Mouse (Mus musculus) limb, embryonic 12.5 days (tissue): Measurements from ENCODE around the gene Mydgf. TPM values are rescaled to one million over a fixed set of nuclear protein-coding genes. Genes with fewer than 3 reads are reported as not detected.

Experiments used
- ATAC-seq: fragments of 200-750 bp; cut with Nextera tagmentation; 2 replicates; pipeline ENCODE4 v1.8.0; 2017; ENCODE audit warnings: low read depth, moderate TSS enrichment; ENCODE audit not compliant: insufficient number of reproducible peaks, insufficient read depth, low FRiP score, low TSS enrichment
- H3K27ac ChIP-seq: fragments of 300-500 bp; sonication (generic); 2 replicates; pipeline ENCODE4 v1.5.1; 2016; ENCODE audit warnings: mild to moderate bottlenecking, moderate library complexity
- H3K27me3 ChIP-seq: fragments of 300-500 bp; sonication (generic); 2 replicates; pipeline ENCODE4 v1.6.1; 2016; ENCODE audit warnings: mild to moderate bottlenecking, moderate library complexity
- H3K36me3 ChIP-seq: fragments of 300-500 bp; sonication (generic); 2 replicates; pipeline ENCODE4 v1.6.1; 2016; ENCODE audit warnings: mild to moderate bottlenecking, moderate library complexity
- H3K4me1 ChIP-seq: fragments of 300-500 bp; sonication (generic); replicated peaks from 2 replicates; pipeline ENCODE4 v1.6.1; 2016
- H3K4me2 ChIP-seq: fragments of 300-500 bp; sonication (generic); 2 replicates; pipeline ENCODE4 v1.6.1; 2016; ENCODE audit warnings: mild to moderate bottlenecking, moderate library complexity
- H3K4me3 ChIP-seq: fragments of 300-500 bp; sonication (generic); replicated peaks from 2 replicates; pipeline ENCODE4 v1.5.1; 2016; ENCODE audit warnings: mild to moderate bottlenecking
- H3K9ac ChIP-seq: fragments of 300-500 bp; sonication (generic); replicated peaks from 2 replicates; pipeline ENCODE4 v1.6.1; 2016; ENCODE audit warnings: mild to moderate bottlenecking, moderate library complexity
- H3K9me3 ChIP-seq: fragments of 300-500 bp; sonication (generic); 2 replicates; pipeline ENCODE4 v1.6.1; 2016; ENCODE audit warnings: mild to moderate bottlenecking, moderate library complexity
- WGBS: fragments of 180-500 bp; shearing (Covaris S2); methylation state at CpG from one replicate; pipeline ENCODE4 v1.1.7; 2016; 5-methylcytosine and 5-hydroxymethylcytosine counted together
- polyA plus RNA-seq: library from polyadenylated mRNA; unstranded; fragments of >200 nt; fragmentation: Nextera tagmentation; extraction: Ambion mirVana; gene quantifications from 2 replicates; pipeline ENCODE4 v1.2.1, GENCODE M21; 2016

Mydgf gene
- polyA plus RNA-seq, result 69.3 and 78.4 TPM in 2 replicates

DNA sequence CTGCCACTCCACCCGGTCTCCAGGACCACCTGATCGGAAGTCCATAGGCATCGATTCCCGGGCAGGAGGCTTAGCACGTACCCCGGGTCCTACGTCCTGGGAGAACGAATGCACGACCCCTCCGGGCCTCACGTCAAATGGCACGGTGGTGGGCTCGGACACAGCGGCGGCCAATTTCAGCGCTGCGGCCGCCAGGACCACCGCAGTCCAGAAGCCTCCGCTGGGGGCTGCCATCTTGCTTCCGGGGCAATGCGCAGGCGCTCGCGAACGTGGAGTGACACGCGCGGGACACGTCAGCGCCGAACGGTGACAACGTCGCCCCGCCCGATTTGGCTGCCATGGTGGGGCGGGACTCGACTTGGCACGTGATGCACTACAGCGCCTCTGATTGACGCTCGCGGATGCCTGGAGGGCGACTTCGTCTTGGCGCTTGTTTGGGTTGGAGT lies at the start of gene Mydgf:
Gene Mydgf, minus strand, starts transcription at position 263 of the 446 bp plus-strand sequence.
- Histone ChIP-seq H3K9me3 (no peaks in the 10 kb centered on the region), H3K27me3 (no peaks in the 10 kb centered on the region), H3K9ac (peak within 1 kb of the TSS; percentile 74), H3K36me3 (peaks cover 59% of the 10 kb centered on the region), H3K4me2 (peak within 1 kb of the TSS; percentile 94), H3K4me1 (peaks cover 27% of the 10 kb centered on the region), H3K4me3 (peak within 1 kb of the TSS; percentile 81), H3K27ac (peak within 1 kb of the TSS; percentile 74)
- peak; percentile 83 for ATAC-seq
- under 1% methylated on average over 47 of the region's 47 CpGs for WGBS

DNA sequence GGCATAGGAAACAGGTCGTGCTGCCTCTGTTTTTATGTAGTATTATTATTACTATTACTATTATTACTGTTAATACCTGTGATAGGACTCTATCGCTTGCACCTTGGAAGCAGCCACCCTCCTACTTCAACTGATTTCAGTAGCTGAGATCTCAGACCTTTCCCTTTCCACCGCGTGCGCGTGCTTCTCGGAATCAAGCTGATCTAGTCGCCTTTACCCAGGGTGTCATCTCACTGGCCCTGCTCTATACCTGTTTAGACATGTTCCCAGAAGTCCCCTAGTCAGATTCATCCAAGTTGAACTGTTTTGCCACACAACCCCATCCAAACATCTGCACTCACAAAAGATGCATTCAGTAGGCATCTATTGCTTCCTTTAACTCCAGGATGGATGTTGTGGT lies 49.7 kb upstream of the Mydgf start:
- Histone ChIP-seq H3K9me3 (no peaks in the 10 kb centered on the region), H3K27me3 (no peaks in the 10 kb centered on the region), H3K9ac (no peak overlapping the region), H3K36me3 (no peaks in the 10 kb centered on the region), H3K4me2 (0 out of 2 replicates have a peak overlapping the region, but pooled peaks have one; percentile 3), H3K4me3 (no peak overlapping the region), H3K4me1 (peaks cover 8% of the 10 kb centered on the region; the same call in 1 of the 2 replicates), H3K27ac (no peak overlapping the region)
- no peak for ATAC-seq
- WGBS, result 49% methylated on average over 8 of the region's 8 CpGs

DNA sequence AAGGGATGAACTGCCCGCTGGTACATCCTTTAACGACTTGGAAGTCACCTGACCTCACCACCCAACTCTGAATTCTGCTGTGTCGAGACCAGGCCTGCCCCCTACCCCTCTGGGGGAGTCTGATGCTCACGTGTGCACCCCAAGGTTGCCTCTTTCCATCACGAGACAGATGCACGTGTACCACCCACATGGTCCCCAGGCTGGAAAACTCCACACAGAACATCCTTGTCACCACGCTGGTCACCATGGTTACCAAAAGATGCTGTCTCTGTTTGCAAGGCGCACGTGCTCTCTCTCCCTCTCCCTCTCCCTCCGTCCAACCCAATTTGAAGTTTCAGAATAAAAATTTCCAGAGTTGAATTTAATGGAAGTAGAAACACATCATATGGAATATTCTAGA lies 46.2 kb upstream of the Mydgf start:
- peaks cover 3% of the 10 kb centered on the region; the same call in 1 of the 2 replicates for H3K4me1 ChIP-seq
- no peaks in the 10 kb centered on the region for H3K27me3 ChIP-seq
- no peak for ATAC-seq

DNA sequence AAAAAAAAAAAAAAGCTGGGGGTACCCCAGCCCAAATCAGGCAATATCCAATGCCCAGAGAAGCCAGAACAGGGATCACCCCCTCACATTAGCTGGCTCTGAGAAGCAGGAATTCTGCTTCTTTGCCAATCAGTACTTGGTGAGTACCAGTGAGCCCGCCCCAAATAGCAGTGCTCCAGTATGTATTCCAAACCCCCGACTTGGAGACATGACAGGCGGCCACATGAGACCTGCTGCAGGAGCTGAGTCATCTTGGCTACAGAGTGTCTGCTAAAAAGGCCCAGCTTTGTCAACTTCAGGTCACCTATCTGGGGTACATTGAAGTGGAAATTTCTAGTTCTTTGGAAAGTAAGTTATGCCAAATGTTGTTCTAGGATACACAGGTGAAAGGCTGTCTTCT lies 42.8 kb upstream of the Mydgf start:
- WGBS, result 82% methylated on average over 3 of the region's 3 CpGs

More for the DNA sequence above, 46.2 kb upstream of the Mydgf start:
- WGBS, result 61% methylated on average over 10 of the region's 10 CpGs
- no peak overlapping the region for H3K9ac ChIP-seq
- no peaks in the 10 kb centered on the region for H3K9me3 ChIP-seq
- no peak overlapping the region for H3K4me3 ChIP-seq
- H3K27ac ChIP-seq, result no peak overlapping the region
- no peak overlapping the region for H3K4me2 ChIP-seq
- no peaks in the 10 kb centered on the region for H3K36me3 ChIP-seq

DNA sequence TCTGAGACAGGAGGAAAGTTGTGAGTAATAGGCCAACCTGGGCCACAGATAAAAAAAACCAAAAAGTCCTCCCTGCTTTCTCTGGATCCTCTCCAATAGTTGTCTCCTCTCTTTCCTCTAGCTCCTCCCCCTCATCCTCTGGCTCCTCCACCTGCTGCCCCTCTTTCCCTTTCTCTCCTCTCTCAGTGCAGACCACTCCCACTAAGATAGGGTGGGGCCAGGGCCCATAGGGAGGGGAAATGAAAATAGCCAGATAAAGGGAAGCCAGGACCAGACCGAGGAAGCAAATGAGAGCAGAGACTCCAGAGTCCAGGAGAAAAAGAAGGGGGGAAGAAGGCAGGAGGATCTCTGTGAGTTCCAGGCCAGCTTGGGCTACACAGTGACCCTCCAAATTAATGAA lies 41.2 kb upstream of the Mydgf start:
- Histone ChIP-seq H3K27ac (no peak overlapping the region), H3K9me3 (no peaks in the 10 kb centered on the region)
- 46% methylated on average over 1 of the region's 1 CpGs for WGBS

More for the DNA sequence above, 42.8 kb upstream of the Mydgf start:
- no peak for ATAC-seq
- Histone ChIP-seq H3K27ac (no peak overlapping the region), H3K9ac (no peak overlapping the region), H3K4me1 (no peaks in the 10 kb centered on the region), H3K4me3 (no peak overlapping the region), H3K4me2 (no peak overlapping the region), H3K9me3 (no peaks in the 10 kb centered on the region), H3K27me3 (peaks cover 3% of the 10 kb centered on the region; the same call in 1 of the 2 replicates), H3K36me3 (no peaks in the 10 kb centered on the region)

DNA sequence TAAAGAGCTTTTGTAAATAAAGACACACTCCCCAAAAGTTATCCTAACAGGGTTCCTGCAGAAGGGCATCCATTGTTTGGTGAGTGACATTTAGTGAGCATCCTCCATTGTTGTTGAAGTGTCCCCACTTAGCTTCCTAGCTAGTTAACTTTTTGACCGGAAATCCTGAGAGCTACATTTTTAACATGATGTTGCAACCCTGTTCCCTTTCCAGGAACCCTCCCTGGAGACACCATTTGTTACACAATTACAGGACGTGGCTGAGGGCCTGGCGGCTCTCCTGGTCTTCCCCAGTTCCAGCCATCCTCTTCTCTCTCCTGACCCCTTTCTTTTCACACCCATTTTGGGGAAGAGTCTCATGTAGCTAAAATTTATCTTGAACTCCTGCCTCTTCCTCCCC lies 36.1 kb upstream of the Mydgf start:
- 50% methylated on average over 3 of the region's 3 CpGs for WGBS
- H3K36me3 ChIP-seq, result peaks cover 2% of the 10 kb centered on the region; the same call in 1 of the 2 replicates

More for the DNA sequence above, 41.2 kb upstream of the Mydgf start:
- no peak for ATAC-seq
- H3K4me1 ChIP-seq, result no peaks in the 10 kb centered on the region
- no peak overlapping the region for H3K4me3 ChIP-seq
- no peaks in the 10 kb centered on the region for H3K36me3 ChIP-seq
- no peak overlapping the region for H3K4me2 ChIP-seq
- H3K9ac ChIP-seq, result no peak overlapping the region
- H3K27me3 ChIP-seq, result peaks cover 3% of the 10 kb centered on the region; the same call in 1 of the 2 replicates

DNA sequence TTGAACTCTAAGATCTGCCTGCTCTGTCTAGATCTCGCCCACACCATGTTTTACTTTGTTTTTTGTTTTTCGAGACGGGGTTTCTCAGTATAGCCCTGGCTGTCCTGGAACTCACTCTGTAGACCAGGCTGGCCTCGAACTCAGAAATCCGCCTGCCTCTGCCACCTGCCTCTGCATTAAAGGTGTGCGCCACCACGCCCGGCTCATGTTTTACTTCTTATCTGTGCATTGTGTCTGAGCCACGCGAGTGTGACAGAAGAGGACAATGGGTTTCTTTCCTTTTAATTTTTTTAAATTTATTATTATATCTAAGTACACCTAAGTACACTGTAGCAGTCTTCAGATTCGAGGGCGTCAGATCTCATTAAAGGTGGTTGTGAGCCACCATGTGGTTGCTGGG lies 35.5 kb upstream of the Mydgf start:
- 48% methylated on average over 12 of the region's 12 CpGs for WGBS
- peak overlapping the region; percentile 98 for H3K4me3 ChIP-seq
- peak overlapping the region; percentile 83 for H3K4me2 ChIP-seq
- ATAC-seq, result peak; percentile 45; the same call in 1 of the 2 replicates
- H3K4me1 ChIP-seq, result peaks cover 18% of the 10 kb centered on the region
- peak overlapping the region; percentile 56; the same call in 1 of the 2 replicates for H3K27ac ChIP-seq
- peaks cover 3% of the 10 kb centered on the region; the same call in 1 of the 2 replicates for H3K27me3 ChIP-seq
- H3K9ac ChIP-seq, result peak overlapping the region; percentile 90
- H3K36me3 ChIP-seq, result peaks cover 7% of the 10 kb centered on the region
- no peaks in the 10 kb centered on the region for H3K9me3 ChIP-seq

More for the DNA sequence above, 36.1 kb upstream of the Mydgf start:
- Histone ChIP-seq H3K4me2 (no peak overlapping the region), H3K9ac (no peak overlapping the region), H3K4me3 (no peak overlapping the region), H3K4me1 (peaks cover 18% of the 10 kb centered on the region), H3K27ac (no peak overlapping the region), H3K9me3 (no peaks in the 10 kb centered on the region), H3K27me3 (peaks cover 3% of the 10 kb centered on the region; the same call in 1 of the 2 replicates)
- no peak for ATAC-seq

DNA sequence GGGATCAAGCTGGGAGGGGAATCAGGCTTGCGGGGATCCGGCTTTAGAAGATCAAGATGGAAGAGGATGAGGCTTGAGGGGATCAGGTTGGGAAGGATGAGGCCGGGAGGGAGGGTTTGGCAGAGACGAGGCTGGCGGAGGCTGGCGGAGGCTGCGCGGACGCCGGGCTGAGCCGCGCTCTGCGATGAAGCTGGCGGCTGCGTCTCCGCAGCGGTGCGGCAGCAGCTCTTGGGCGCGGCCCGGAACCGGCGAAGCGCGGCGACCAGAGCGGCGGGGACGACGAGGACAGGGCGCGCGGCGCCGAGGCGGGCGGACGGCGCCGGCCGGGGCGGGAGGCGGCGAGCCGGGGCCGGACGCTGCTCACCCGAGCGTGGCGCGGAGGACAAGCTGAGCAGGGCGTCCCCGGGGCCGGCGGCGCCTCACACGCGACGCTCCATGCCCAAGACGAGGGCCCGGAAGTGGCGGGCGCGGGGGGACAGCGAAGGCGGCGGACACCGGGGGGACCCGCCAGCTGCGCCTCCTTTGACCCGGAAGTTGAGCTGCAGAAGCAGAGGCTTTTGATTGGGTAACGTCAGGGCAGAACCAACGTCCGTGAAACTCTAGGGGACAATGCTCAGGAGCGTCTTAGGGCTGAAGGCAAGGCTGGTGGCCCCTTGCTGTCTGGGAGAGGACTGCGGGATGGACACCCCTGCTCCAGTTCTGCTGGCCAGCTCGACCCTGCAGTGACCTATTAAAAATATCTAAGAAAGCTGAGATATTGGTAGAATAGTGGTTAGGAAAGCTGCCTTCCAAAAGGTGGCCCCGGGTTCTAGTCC lies 34.9 kb upstream of the Mydgf start, which contains the start of gene Dpp9:
Gene Dpp9, minus strand, starts transcription at position 529 of the 815 bp plus-strand sequence.
- no peaks in the 10 kb centered on the region for H3K9me3 ChIP-seq
- peak within 1 kb of the TSS; percentile 83 for H3K4me2 ChIP-seq
- peaks cover 3% of the 10 kb centered on the region; the same call in 1 of the 2 replicates for H3K27me3 ChIP-seq
- H3K4me1 ChIP-seq, result peaks cover 18% of the 10 kb centered on the region
- H3K27ac ChIP-seq, result peak within 1 kb of the TSS; percentile 90
- peak within 1 kb of the TSS; percentile 98 for H3K4me3 ChIP-seq
- WGBS, result 1% methylated on average over 59 of the region's 78 CpGs
- peak; percentile 99 for ATAC-seq
- H3K9ac ChIP-seq, result peak within 1 kb of the TSS; percentile 90
- peaks cover 8% of the 10 kb centered on the region for H3K36me3 ChIP-seq

DNA sequence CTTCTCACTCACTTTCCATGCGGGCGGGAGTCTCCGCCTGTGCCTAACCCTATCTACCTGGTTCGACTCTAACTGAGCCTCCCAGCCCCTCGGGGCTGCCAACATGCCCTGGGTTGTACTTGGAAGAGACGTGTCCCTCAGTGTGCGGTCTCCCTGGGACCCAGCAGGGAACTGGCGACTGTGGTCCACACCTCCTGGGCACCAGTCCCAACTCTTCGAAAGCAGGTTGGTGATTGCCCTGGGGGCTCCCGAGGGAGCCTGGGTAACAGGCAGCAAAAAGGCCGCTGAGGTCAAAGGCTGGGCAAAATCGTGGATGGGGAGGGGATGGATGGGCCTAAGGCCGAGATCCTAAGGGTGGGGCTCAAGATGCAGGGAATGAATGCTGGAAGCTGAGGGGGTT lies 34.0 kb upstream of the Mydgf start:
- Histone ChIP-seq H3K4me1 (peaks cover 18% of the 10 kb centered on the region), H3K27ac (no peak overlapping the region), H3K27me3 (peaks cover 2% of the 10 kb centered on the region; the same call in 1 of the 2 replicates), H3K36me3 (peaks cover 8% of the 10 kb centered on the region), H3K4me2 (peak overlapping the region; percentile 83), H3K4me3 (peak overlapping the region; percentile 98), H3K9me3 (no peaks in the 10 kb centered on the region), H3K9ac (peak overlapping the region; percentile 90)
- no peak for ATAC-seq
- 67% methylated on average over 13 of the region's 13 CpGs for WGBS

DNA sequence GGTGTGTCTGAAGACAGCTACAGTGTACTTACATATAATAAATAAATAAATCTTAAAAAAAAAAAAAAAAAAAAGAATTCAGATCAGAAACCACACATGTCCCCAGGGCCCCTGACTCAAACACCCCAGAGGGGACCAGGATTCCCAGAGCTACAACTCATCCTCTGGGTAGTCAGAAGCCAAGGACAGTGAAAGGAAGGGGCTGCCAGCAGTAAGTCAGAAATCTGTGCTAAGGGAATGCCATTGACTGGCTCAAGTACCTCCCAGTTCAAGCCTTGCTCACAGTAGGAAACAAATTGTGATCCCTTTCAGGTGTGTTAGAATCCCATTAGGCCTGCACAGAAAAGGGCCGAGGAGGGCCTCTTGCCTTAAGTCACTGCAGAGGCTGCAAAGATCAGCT lies 30.5 kb upstream of the Mydgf start:
- Histone ChIP-seq H3K4me2 (no peak overlapping the region), H3K4me3 (no peak overlapping the region), H3K36me3 (peaks cover 39% of the 10 kb centered on the region), H3K27ac (no peak overlapping the region), H3K27me3 (no peaks in the 10 kb centered on the region), H3K9ac (no peak overlapping the region), H3K4me1 (peaks cover 18% of the 10 kb centered on the region), H3K9me3 (no peaks in the 10 kb centered on the region)
- ATAC-seq, result no peak
- WGBS, result 76% methylated on average over 1 of the region's 1 CpGs

DNA sequence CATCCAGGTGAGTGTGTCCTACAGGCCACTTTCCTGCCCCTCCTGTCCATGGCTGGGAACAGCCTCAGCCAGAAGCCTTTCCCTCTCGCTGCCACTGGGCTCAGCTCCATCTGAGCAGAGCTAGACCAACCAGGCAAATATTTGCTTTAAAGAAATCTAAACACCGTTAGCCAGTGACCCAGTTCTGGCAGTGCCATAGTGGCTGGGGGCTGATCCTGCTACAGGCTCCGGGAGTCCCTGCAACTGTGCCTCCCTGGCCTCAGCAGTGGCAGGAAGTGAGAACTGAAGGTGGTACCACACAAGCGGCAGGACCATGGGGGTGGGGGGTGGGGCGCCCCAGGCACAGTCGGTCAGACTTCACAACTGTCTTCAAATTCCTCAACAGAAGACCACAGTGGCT lies 29.0 kb upstream of the Mydgf start:
- H3K4me2 ChIP-seq, result no peak overlapping the region
- H3K9ac ChIP-seq, result no peak overlapping the region
- no peak overlapping the region for H3K4me3 ChIP-seq
- H3K9me3 ChIP-seq, result no peaks in the 10 kb centered on the region
- no peak for ATAC-seq
- H3K4me1 ChIP-seq, result peaks cover 13% of the 10 kb centered on the region
- H3K27me3 ChIP-seq, result no peaks in the 10 kb centered on the region
- H3K27ac ChIP-seq, result no peak overlapping the region
- WGBS, result 57% methylated on average over 6 of the region's 6 CpGs
- peaks cover 55% of the 10 kb centered on the region for H3K36me3 ChIP-seq
